Mouse (Mus musculus) liver, adult (tissue): ENCODE data around the gene Gm20388.

Source experiments
- GATA4 ChIP-seq: IDR thresholded peaks from 2 replicates; pipeline ENCODE4 v1.6.1; 2014; ENCODE audit warnings: mild to moderate bottlenecking, low read length; ENCODE audit not compliant: insufficient replicate concordance

The Gm20388 gene

GRCm38 (mm10) chr8:123453951-123454350 lies 3543.3 kb downstream of the Gm20388 start:
- no peak for TF ChIP-seq GATA4

GRCm38 (mm10) chr8:123454559-123454958 lies 3543.9 kb downstream of the Gm20388 start:
- TF ChIP-seq GATA4: no peak

GRCm38 (mm10) chr8:123463651-123464050 lies 3553.0 kb downstream of the Gm20388 start:
- no peak for TF ChIP-seq GATA4

GRCm38 (mm10) chr8:123467476-123467875 lies 3556.8 kb downstream of the Gm20388 start:
- TF ChIP-seq GATA4: no peak

GRCm38 (mm10) chr8:123476911-123477736 lies 3566.5 kb downstream of the Gm20388 start:
- TF ChIP-seq GATA4: no peak

GRCm38 (mm10) chr8:123477737-123478258 lies 3567.2 kb downstream of the Gm20388 start, which contains the start of gene Afg3l1:
TSS of gene Afg3l1 (plus strand) at chr8:123477903.
- TF ChIP-seq GATA4: peak; percentile 33; the same call in 1 of the 2 replicates

- TF ChIP-seq GATA4: no peak
These were observed 3568.0 kb downstream of the Gm20388 start for GRCm38 (mm10) chr8:123478456-123479218.

- TF ChIP-seq GATA4: no peak
These were observed 3572.0 kb downstream of the Gm20388 start for GRCm38 (mm10) chr8:123482627-123483026.

- TF ChIP-seq GATA4: no peak
These were observed 3580.8 kb downstream of the Gm20388 start for GRCm38 (mm10) chr8:123491280-123492075.

GRCm38 (mm10) chr8:123492898-123493297 lies 3582.3 kb downstream of the Gm20388 start:
- TF ChIP-seq GATA4: no peak

- TF ChIP-seq GATA4: no peak
These were observed 3587.1 kb downstream of the Gm20388 start for GRCm38 (mm10) chr8:123497699-123498098.

GRCm38 (mm10) chr8:123498963-123499362 lies 3588.3 kb downstream of the Gm20388 start:
- no peak for TF ChIP-seq GATA4

- no peak for TF ChIP-seq GATA4
These were observed 3588.9 kb downstream of the Gm20388 start for GRCm38 (mm10) chr8:123499556-123499955.

- TF ChIP-seq GATA4: no peak
These were observed 3591.6 kb downstream of the Gm20388 start for GRCm38 (mm10) chr8:123502192-123502591.
